Comparison of ENCODE assay signal across 7 mouse cellular contexts in the genomic region with DNA sequence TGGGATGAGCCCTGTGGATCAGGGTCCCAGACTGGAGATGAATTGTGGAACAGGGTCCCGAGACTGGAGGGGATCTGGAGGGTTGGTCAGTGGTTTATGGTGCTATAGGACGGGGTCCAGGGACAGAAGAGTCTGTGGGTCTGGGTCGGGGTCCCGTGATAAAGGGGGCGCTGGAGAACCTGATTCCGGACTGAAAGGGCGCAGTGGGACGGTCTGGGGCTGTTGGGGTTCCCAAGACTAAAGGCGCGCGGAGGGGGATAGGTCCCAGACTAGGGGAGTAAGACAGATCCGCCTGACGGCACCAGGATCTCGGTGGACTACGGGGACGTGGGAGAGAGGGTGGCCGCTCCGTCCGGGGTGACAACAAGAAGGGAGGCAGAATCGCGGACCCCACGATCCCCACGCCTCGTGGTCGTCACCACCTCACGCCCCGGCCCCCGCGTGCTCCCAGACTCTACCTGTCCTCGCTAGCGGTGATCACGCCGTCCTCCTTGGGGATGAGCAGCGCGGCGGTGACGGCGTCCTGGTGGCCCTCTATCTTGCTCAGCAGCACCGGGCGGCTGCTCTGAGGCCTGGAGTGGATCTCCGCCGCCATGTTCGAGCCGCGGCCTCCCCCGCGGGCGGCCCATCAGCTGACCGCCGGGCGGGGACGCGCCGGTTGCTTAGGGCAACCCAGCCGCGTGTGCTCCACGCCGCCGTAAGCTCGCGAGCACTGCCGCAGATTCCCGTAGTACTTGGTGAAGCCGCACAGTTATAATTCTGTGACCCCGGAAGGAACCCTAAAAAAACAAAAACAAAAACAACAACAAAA. TPM values are rescaled to one million over a fixed set of nuclear protein-coding genes. Genes with fewer than 3 reads are reported as not detected.
DNase-seq lines count a peak whose midpoint lies in the region; ATAC-seq and TF ChIP-seq lines count a peak whose summit lies in the region.

No protein-coding gene starts in this region.

- H3K4me2 ChIP-seq in intestine, postnatal 0 days (replicated peaks; ENCODE audit: low read depth), result peak overlapping the region; percentile 89
- H3K4me2 ChIP-seq in midbrain, embryonic 12.5 days (replicated peaks), result peak overlapping the region; percentile 81

- DNase-seq in adrenal gland, postnatal 10 days, result peak; percentile 89
- DNase-seq in embryo, embryonic 9.5 days (ENCODE audit: extremely low spot score), result peak; percentile 72
- peak; percentile 86 for DNase-seq in limb, embryonic 10.5 days (ENCODE audit: low spot score)

- WGBS in intestine, postnatal 0 days, result under 1% methylated on average over 65 of the region's 65 CpGs
- WGBS in limb, embryonic 10.5 days, result under 1% methylated on average over 65 of the region's 65 CpGs
- under 1% methylated on average over 55 of the region's 65 CpGs for WGBS in midbrain, embryonic 12.5 days
- WGBS in small intestine, adult 2 months, result under 1% methylated on average over 65 of the region's 65 CpGs

- peak; percentile 74 for ATAC-seq in granulocyte monocyte progenitor cell, adult 5-6 weeks (replicated peaks; ENCODE audit: poor library complexity, severe bottlenecking)
- ATAC-seq in intestine, postnatal 0 days, result peak; percentile 94
- peak; percentile 97 for ATAC-seq in midbrain, embryonic 12.5 days (ENCODE audit: low FRiP score, low read depth)

- TF ChIP-seq CTCF in intestine, postnatal 0 days (IDR thresholded peaks at IDR 0.05; ENCODE audit: low read depth), result 0 out of 2 replicates have a peak, but pooled peaks have one; percentile 4
- no peak for TF ChIP-seq CTCF in small intestine, adult 2 months (IDR thresholded peaks at IDR 0.05; ENCODE audit: extremely low read depth, insufficient read length, insufficient replicate concordance, low read depth, low read length)

- H3K9ac ChIP-seq in intestine, postnatal 0 days (ENCODE audit: low read depth, low read length), result peak overlapping the region; percentile 76
- peak overlapping the region; percentile 88 for H3K9ac ChIP-seq in midbrain, embryonic 12.5 days (replicated peaks)

- H3K36me3 ChIP-seq in intestine, postnatal 0 days (ENCODE audit: control insufficient read depth, insufficient read depth), result no peaks in the 10 kb centered on the region
- no peaks in the 10 kb centered on the region for H3K36me3 ChIP-seq in limb, embryonic 10.5 days
- no peaks in the 10 kb centered on the region for H3K36me3 ChIP-seq in midbrain, embryonic 12.5 days
- H3K36me3 ChIP-seq in small intestine, adult 2 months (ENCODE audit: control insufficient read depth, insufficient read depth, low read length), result no peaks in the 10 kb centered on the region

- H3K27ac ChIP-seq in intestine, postnatal 0 days (ENCODE audit: low read depth, low read length), result peak overlapping the region; percentile 42
- peak overlapping the region; percentile 88 for H3K27ac ChIP-seq in limb, embryonic 10.5 days
- H3K27ac ChIP-seq in midbrain, embryonic 12.5 days (replicated peaks), result 0 out of 2 replicates have a peak overlapping the region, but pooled peaks have one; percentile 30
- H3K27ac ChIP-seq in small intestine, adult 2 months (ENCODE audit: insufficient read depth, low read depth, low read length), result peak overlapping the region; percentile 88

- peak; percentile 82 for TF ChIP-seq POLR2A in small intestine, adult 2 months (IDR thresholded peaks at IDR 0.05; ENCODE audit: low read depth, low read length)

- H3K4me3 ChIP-seq in intestine, postnatal 0 days (ENCODE audit: low read depth, low read length), result peak overlapping the region; percentile 92
- peak overlapping the region; percentile 87 for H3K4me3 ChIP-seq in limb, embryonic 10.5 days
- H3K4me3 ChIP-seq in midbrain, embryonic 12.5 days, result peak overlapping the region; percentile 81
- peak overlapping the region; percentile 71 for H3K4me3 ChIP-seq in small intestine, adult 2 months (ENCODE audit: low read depth, low read length)

- no peaks in the 10 kb centered on the region for H3K9me3 ChIP-seq in intestine, postnatal 0 days (ENCODE audit: control insufficient read depth)
- H3K9me3 ChIP-seq in limb, embryonic 10.5 days (replicated peaks), result no peaks in the 10 kb centered on the region
- no peaks in the 10 kb centered on the region for H3K9me3 ChIP-seq in midbrain, embryonic 12.5 days

- H3K4me1 ChIP-seq in intestine, postnatal 0 days (replicated peaks; ENCODE audit: control insufficient read depth, insufficient read depth, low read length), result peaks cover 2% of the 10 kb centered on the region; the same call in 1 of the 2 replicates
- H3K4me1 ChIP-seq in limb, embryonic 10.5 days, result peaks cover 22% of the 10 kb centered on the region
- H3K4me1 ChIP-seq in midbrain, embryonic 12.5 days, result peaks cover 17% of the 10 kb centered on the region
- H3K4me1 ChIP-seq in small intestine, adult 2 months (ENCODE audit: control insufficient read depth, insufficient read depth, insufficient read length, low read length), result peaks cover 14% of the 10 kb centered on the region; the same call in 1 of the 2 replicates

- no peaks in the 10 kb centered on the region for H3K27me3 ChIP-seq in intestine, postnatal 0 days (replicated peaks; ENCODE audit: control insufficient read depth, insufficient read depth, low read length)
- H3K27me3 ChIP-seq in limb, embryonic 10.5 days (ENCODE audit: low read depth, poor library complexity, severe bottlenecking), result no peaks in the 10 kb centered on the region
- no peaks in the 10 kb centered on the region for H3K27me3 ChIP-seq in midbrain, embryonic 12.5 days
- H3K27me3 ChIP-seq in small intestine, adult 2 months (ENCODE audit: control insufficient read depth, insufficient read depth, low read length), result no peaks in the 10 kb centered on the region

RNA-seq across cellular contexts. Expression of a gene that starts 14.5 kb away (rescaled TPM):
- 10 to 100 TPM; 54.3 to 59.4 TPM for total RNA-seq in adrenal gland, postnatal 10 days (2021)
- total RNA-seq in granulocyte monocyte progenitor cell, adult 5-6 weeks (2014; fragmentation: Nextera tagmentation), result 51.4 and 64.8 TPM in 2 replicates
- 60.6 and 88.9 TPM in 2 replicates for total RNA-seq in granulocyte monocyte progenitor cell, adult 5-6 weeks (2017)
- polyA plus RNA-seq in intestine, postnatal 0 days (2015; fragmentation: Nextera tagmentation; extraction: Ambion mirVana), result 29.0 and 29.4 TPM in 2 replicates
- 57.9 and 64.1 TPM in 2 replicates for polyA plus RNA-seq in limb, embryonic 10.5 days (2016; fragmentation: Nextera tagmentation; extraction: Ambion mirVana)
- polyA plus RNA-seq in midbrain, embryonic 12.5 days (2016; fragmentation: Nextera tagmentation; extraction: Ambion mirVana), result 50.4 and 51.4 TPM in 2 replicates
- 4.5 and 4.9 TPM in 2 replicates for polyA plus RNA-seq in small intestine, adult 2 months (2012; rRNA removed)

RNA-seq across cellular contexts. Expression of a gene that starts 14.6 kb away (rescaled TPM):
- 10 to 100 TPM; 35.4 to 40.8 TPM for total RNA-seq in adrenal gland, postnatal 10 days (2021)
- total RNA-seq in granulocyte monocyte progenitor cell, adult 5-6 weeks (2014; fragmentation: Nextera tagmentation), result 24.7 and 31.1 TPM in 2 replicates
- 8.6 and 10.5 TPM in 2 replicates for total RNA-seq in granulocyte monocyte progenitor cell, adult 5-6 weeks (2017)
- polyA plus RNA-seq in intestine, postnatal 0 days (2015; fragmentation: Nextera tagmentation; extraction: Ambion mirVana), result 37.2 and 40.9 TPM in 2 replicates
- 25.7 and 30.6 TPM in 2 replicates for polyA plus RNA-seq in limb, embryonic 10.5 days (2016; fragmentation: Nextera tagmentation; extraction: Ambion mirVana)
- polyA plus RNA-seq in midbrain, embryonic 12.5 days (2016; fragmentation: Nextera tagmentation; extraction: Ambion mirVana), result 57.5 and 65.4 TPM in 2 replicates
- polyA plus RNA-seq in small intestine, adult 2 months (2012; rRNA removed), result 31.5 and 68.7 TPM in 2 replicates

Comparison
In these comparisons a context has a peak if more than half of its experiments do, and no peak if none do; other contexts are left out.
1. Peak in every context shown above with its lines: DNase-seq, ATAC-seq, H3K4me3 ChIP-seq and H3K27ac ChIP-seq.
2. H3K27ac ChIP-seq: peak in every context shown above with its lines; median percentile 88 in limb, embryonic 10.5 days; 88 in small intestine, adult 2 months; 42 in intestine, postnatal 0 days; 30 in midbrain, embryonic 12.5 days.